Mouse (Mus musculus) gastrocnemius, postnatal 14 days (tissue): ENCODE measurements around the gene Cyba. TPM values are rescaled to one million over a fixed set of nuclear protein-coding genes. Genes with fewer than 3 reads are reported as not detected.

Experiments
- DNase-seq: peaks from one replicate; pipeline ENCODE4 v3.0.0; 2021; ENCODE audit warnings: mixed read lengths
- intact Hi-C: fragments of 180-260 bp; cut with DNase I; formaldehyde crosslinking; loops from one replicate; pipeline ENCODE4 v1.15.1; 2025; ENCODE audit warnings: low total_unique reads
- microRNA-seq, 2 experiments: library from miRNA; unstranded; fragments of <30 nt; microRNA quantifications; one replicate each; pipeline ENCODE4 v1.2.0; 2021
- total RNA-seq, 2 experiments: library from RNA; stranded (reverse); gene quantifications; 2 replicates each; pipeline ENCODE4 v1.2.3; 2021

Gene Cyba
- total RNA-seq, 2 experiments from 2014 or later = 15.3 to 18.6 TPM

- intact Hi-C loops = no loop called here
- DNase-seq = no peak
These were observed 56.9 kb downstream of the Cyba start for GRCm38 (mm10) chr8:122375751-122376364.

GRCm38 (mm10) chr8:122375320-122375719 lies 57.4 kb downstream of the Cyba start:
- DNase-seq = no peak
- intact Hi-C loops = no loop called here

Small RNA genes lying within 50 kb of the gene (microRNA-seq; reads per million reads assigned to microRNA genes)
- 0 reads per million in 2 experiments for gene Gm24366

Other genes starting within 250 kb of the Cyba start
- 1 to 10 TPM; 8.4 to 8.6 TPM for gene Zfpm1, start 150.8 kb downstream of the Cyba start, total RNA-seq
- not detected for gene Trhr2, start 72.2 kb downstream of the Cyba start, total RNA-seq
- gene Zc3h18, start 56.3 kb downstream of the Cyba start, total RNA-seq = 10 to 100 TPM; 21.6 to 23.5 TPM
- gene Il17c, start 10.9 kb downstream of the Cyba start, total RNA-seq = not detected
- 1 to 10 TPM; 5.6 to 7.8 TPM for gene Mvd, start 10.5 kb upstream of the Cyba start, total RNA-seq
- gene Snai3, start 27.8 kb upstream of the Cyba start, total RNA-seq = 1 to 10 TPM; 3.1 to 4.1 TPM
- 10 to 100 TPM; 23.9 to 28.7 TPM for gene Rnf166, start 43.1 kb upstream of the Cyba start, total RNA-seq
- gene Ctu2, start 43.2 kb upstream of the Cyba start, total RNA-seq = 1 to 10 TPM; 7.6 to 8.6 TPM
- 10 to 100 TPM; 15.1 to 15.4 TPM for gene Piezo1, start 118.4 kb upstream of the Cyba start, total RNA-seq
- 1 to 10 TPM; 1.8 to 3.0 TPM for gene Cdt1, start 135.1 kb upstream of the Cyba start, total RNA-seq
- gene Aprt, start 144.0 kb upstream of the Cyba start, total RNA-seq = 10 to 100 TPM; 40.1 to 44.1 TPM
- gene Galns, start 178.5 kb upstream of the Cyba start, total RNA-seq = 1 to 10 TPM; 2.9 to 3.6 TPM
- 10 to 100 TPM; 47.5 TPM for gene Trappc2l, start 178.7 kb upstream of the Cyba start, total RNA-seq
- not detected for gene Pabpn1l, start 189.8 kb upstream of the Cyba start, total RNA-seq